Mouse (Mus musculus): ENCODE data around the gene Otulin. TPM values are rescaled to one million over a fixed set of nuclear protein-coding genes. Genes with fewer than 3 reads are reported as not detected.

Gene Otulin
- polyA plus RNA-seq, 1 experiment from 2014 or later, result 41.3 TPM

GRCm38 (mm10) chr15:27558456-27559147 is 71.9 kb downstream of the Otulin start:
- no peak overlapping the region for H3K4me2 ChIP-seq (replicated peaks; ENCODE audit: low read depth, low read length)
- ATAC-seq (ENCODE audit: low FRiP score, low TSS enrichment), result peak; percentile 69; the same call in 1 of the 2 replicates
- 57% methylated on average over 16 of the region's 16 CpGs for WGBS
- no peaks in the 10 kb centered on the region for H3K36me3 ChIP-seq (ENCODE audit: control insufficient read depth, insufficient read depth, low read length)
- H3K9ac ChIP-seq (ENCODE audit: low read depth, low read length), result no peak overlapping the region
- no peaks in the 10 kb centered on the region for H3K4me1 ChIP-seq (ENCODE audit: control insufficient read depth, insufficient read depth, low read length)
- no peaks in the 10 kb centered on the region for H3K27me3 ChIP-seq (ENCODE audit: control insufficient read depth, insufficient read depth, low read length)
- H3K27ac ChIP-seq (ENCODE audit: low read depth, low read length), result no peak overlapping the region
- no peak overlapping the region for H3K4me3 ChIP-seq (ENCODE audit: low read length)
- no peaks in the 10 kb centered on the region for H3K9me3 ChIP-seq (ENCODE audit: control insufficient read depth, low read length)

- Histone ChIP-seq H3K4me1 (ENCODE audit: control insufficient read depth, insufficient read depth, low read length) (no peaks in the 10 kb centered on the region), H3K27ac (ENCODE audit: low read depth, low read length) (no peak overlapping the region), H3K36me3 (ENCODE audit: control insufficient read depth, insufficient read depth, low read length) (no peaks in the 10 kb centered on the region), H3K4me2 (replicated peaks; ENCODE audit: low read depth, low read length) (no peak overlapping the region), H3K9ac (ENCODE audit: low read depth, low read length) (no peak overlapping the region), H3K9me3 (ENCODE audit: control insufficient read depth, low read length) (no peaks in the 10 kb centered on the region), H3K4me3 (ENCODE audit: low read length) (no peak overlapping the region), H3K27me3 (ENCODE audit: control insufficient read depth, insufficient read depth, low read length) (no peaks in the 10 kb centered on the region)
- no peak for ATAC-seq (ENCODE audit: low FRiP score, low TSS enrichment)
- WGBS, result 89% methylated on average over 5 of the region's 5 CpGs
These were observed 76.9 kb downstream of the Otulin start for GRCm38 (mm10) chr15:27553554-27553953.

GRCm38 (mm10) chr15:27552129-27552700 is 78.3 kb downstream of the Otulin start:
- Histone ChIP-seq H3K4me3 (ENCODE audit: low read length) (no peak overlapping the region), H3K4me2 (replicated peaks; ENCODE audit: low read depth, low read length) (no peak overlapping the region), H3K9me3 (ENCODE audit: control insufficient read depth, low read length) (no peaks in the 10 kb centered on the region), H3K36me3 (ENCODE audit: control insufficient read depth, insufficient read depth, low read length) (no peaks in the 10 kb centered on the region), H3K27ac (ENCODE audit: low read depth, low read length) (no peak overlapping the region), H3K27me3 (ENCODE audit: control insufficient read depth, insufficient read depth, low read length) (no peaks in the 10 kb centered on the region), H3K4me1 (ENCODE audit: control insufficient read depth, insufficient read depth, low read length) (no peaks in the 10 kb centered on the region), H3K9ac (ENCODE audit: low read depth, low read length) (no peak overlapping the region)
- no peak for ATAC-seq (ENCODE audit: low FRiP score, low TSS enrichment)
- 80% methylated on average over 10 of the region's 10 CpGs for WGBS

- H3K4me1 ChIP-seq (ENCODE audit: control insufficient read depth, insufficient read depth, low read length), result no peaks in the 10 kb centered on the region
- H3K4me2 ChIP-seq (replicated peaks; ENCODE audit: low read depth, low read length), result no peak overlapping the region
- H3K27me3 ChIP-seq (ENCODE audit: control insufficient read depth, insufficient read depth, low read length), result no peaks in the 10 kb centered on the region
- no peak overlapping the region for H3K9ac ChIP-seq (ENCODE audit: low read depth, low read length)
- H3K9me3 ChIP-seq (ENCODE audit: control insufficient read depth, low read length), result no peaks in the 10 kb centered on the region
- no peaks in the 10 kb centered on the region for H3K36me3 ChIP-seq (ENCODE audit: control insufficient read depth, insufficient read depth, low read length)
- no peak overlapping the region for H3K27ac ChIP-seq (ENCODE audit: low read depth, low read length)
- no peak overlapping the region for H3K4me3 ChIP-seq (ENCODE audit: low read length)
- 84% methylated on average over 19 of the region's 19 CpGs for WGBS
- no peak for ATAC-seq (ENCODE audit: low FRiP score, low TSS enrichment)
These were observed 79.1 kb downstream of the Otulin start for GRCm38 (mm10) chr15:27551117-27552114.

- Histone ChIP-seq H3K27me3 (ENCODE audit: control insufficient read depth, insufficient read depth, low read length) (no peaks in the 10 kb centered on the region), H3K4me2 (replicated peaks; ENCODE audit: low read depth, low read length) (no peak overlapping the region), H3K9ac (ENCODE audit: low read depth, low read length) (no peak overlapping the region), H3K27ac (ENCODE audit: low read depth, low read length) (no peak overlapping the region), H3K36me3 (ENCODE audit: control insufficient read depth, insufficient read depth, low read length) (no peaks in the 10 kb centered on the region), H3K9me3 (ENCODE audit: control insufficient read depth, low read length) (no peaks in the 10 kb centered on the region), H3K4me1 (ENCODE audit: control insufficient read depth, insufficient read depth, low read length) (no peaks in the 10 kb centered on the region), H3K4me3 (ENCODE audit: low read length) (no peak overlapping the region)
- 37% methylated on average over 9 of the region's 9 CpGs for WGBS
- ATAC-seq (ENCODE audit: low FRiP score, low TSS enrichment), result no peak
These were observed 80.0 kb downstream of the Otulin start for GRCm38 (mm10) chr15:27550358-27550992.

GRCm38 (mm10) chr15:27549878-27550277 is 80.6 kb downstream of the Otulin start:
- no peak overlapping the region for H3K4me3 ChIP-seq (ENCODE audit: low read length)
- no peaks in the 10 kb centered on the region for H3K9me3 ChIP-seq (ENCODE audit: control insufficient read depth, low read length)
- ATAC-seq (ENCODE audit: low FRiP score, low TSS enrichment), result no peak
- H3K4me1 ChIP-seq (ENCODE audit: control insufficient read depth, insufficient read depth, low read length), result no peaks in the 10 kb centered on the region
- no peaks in the 10 kb centered on the region for H3K27me3 ChIP-seq (ENCODE audit: control insufficient read depth, insufficient read depth, low read length)
- H3K36me3 ChIP-seq (ENCODE audit: control insufficient read depth, insufficient read depth, low read length), result no peaks in the 10 kb centered on the region
- 74% methylated on average over 7 of the region's 7 CpGs for WGBS
- H3K27ac ChIP-seq (ENCODE audit: low read depth, low read length), result no peak overlapping the region
- no peak overlapping the region for H3K4me2 ChIP-seq (replicated peaks; ENCODE audit: low read depth, low read length)
- H3K9ac ChIP-seq (ENCODE audit: low read depth, low read length), result no peak overlapping the region

- H3K4me1 ChIP-seq (ENCODE audit: control insufficient read depth, insufficient read depth, low read length), result no peaks in the 10 kb centered on the region
- no peak overlapping the region for H3K4me3 ChIP-seq (ENCODE audit: low read length)
- H3K27ac ChIP-seq (ENCODE audit: low read depth, low read length), result no peak overlapping the region
- H3K36me3 ChIP-seq (ENCODE audit: control insufficient read depth, insufficient read depth, low read length), result no peaks in the 10 kb centered on the region
- WGBS, result 90% methylated on average over 10 of the region's 10 CpGs
- no peak overlapping the region for H3K4me2 ChIP-seq (replicated peaks; ENCODE audit: low read depth, low read length)
- no peaks in the 10 kb centered on the region for H3K9me3 ChIP-seq (ENCODE audit: control insufficient read depth, low read length)
- H3K9ac ChIP-seq (ENCODE audit: low read depth, low read length), result no peak overlapping the region
- H3K27me3 ChIP-seq (ENCODE audit: control insufficient read depth, insufficient read depth, low read length), result no peaks in the 10 kb centered on the region
- no peak for ATAC-seq (ENCODE audit: low FRiP score, low TSS enrichment)
These were observed 81.4 kb downstream of the Otulin start for GRCm38 (mm10) chr15:27549071-27549470.

- H3K27me3 ChIP-seq (ENCODE audit: control insufficient read depth, insufficient read depth, low read length), result no peaks in the 10 kb centered on the region
- H3K27ac ChIP-seq (ENCODE audit: low read depth, low read length), result no peak overlapping the region
- no peaks in the 10 kb centered on the region for H3K9me3 ChIP-seq (ENCODE audit: control insufficient read depth, low read length)
- no peak for ATAC-seq (ENCODE audit: low FRiP score, low TSS enrichment)
- 75% methylated on average over 6 of the region's 6 CpGs for WGBS
- H3K36me3 ChIP-seq (ENCODE audit: control insufficient read depth, insufficient read depth, low read length), result no peaks in the 10 kb centered on the region
- H3K9ac ChIP-seq (ENCODE audit: low read depth, low read length), result no peak overlapping the region
- H3K4me2 ChIP-seq (replicated peaks; ENCODE audit: low read depth, low read length), result no peak overlapping the region
- H3K4me1 ChIP-seq (ENCODE audit: control insufficient read depth, insufficient read depth, low read length), result no peaks in the 10 kb centered on the region
- no peak overlapping the region for H3K4me3 ChIP-seq (ENCODE audit: low read length)
These were observed 82.4 kb downstream of the Otulin start for GRCm38 (mm10) chr15:27548110-27548509.
